Mouse (Mus musculus): ENCODE results near the gene Rtl9. TPM values are rescaled to one million over a fixed set of nuclear protein-coding genes. Genes with fewer than 3 reads are reported as not detected.

Gene Rtl9
- polyA plus RNA-seq, 1 experiment from 2014 or later, result 0.71 TPM

DNA sequence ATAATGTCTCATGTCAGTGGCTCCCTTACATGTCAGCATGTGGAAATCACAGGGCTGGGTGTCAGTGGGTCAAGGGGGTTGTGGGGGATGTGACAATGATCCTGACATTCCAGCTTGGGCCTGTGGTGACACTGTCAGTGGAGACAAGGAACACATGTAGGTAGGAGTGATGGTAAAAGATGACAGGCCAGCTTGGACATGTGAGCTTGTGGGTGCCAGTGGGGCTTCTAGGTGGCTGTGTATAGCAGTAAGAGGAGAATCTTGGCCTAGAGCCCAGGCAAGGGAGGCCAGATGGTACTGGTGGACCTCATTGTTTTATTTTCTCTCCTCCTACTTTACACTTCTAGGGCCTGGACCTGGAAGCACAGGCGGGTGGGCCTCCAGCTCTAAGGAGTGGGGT, 16.7 kb upstream of the Rtl9 start:
- WGBS, result 71% methylated on average over 1 of the region's 1 CpGs
- Histone ChIP-seq H3K27ac (no peak overlapping the region), H3K4me1 (no peaks in the 10 kb centered on the region), H3K9me3 (no peaks in the 10 kb centered on the region), H3K4me3 (replicated peaks) (no peak overlapping the region), H3K36me3 (no peaks in the 10 kb centered on the region), H3K4me2 (no peak overlapping the region), H3K27me3 (replicated peaks) (no peaks in the 10 kb centered on the region; the same call in 1 of the 2 replicates), H3K9ac (no peak overlapping the region)
- no peak; the same call in 1 of the 2 replicates for ATAC-seq (ENCODE audit: insufficient read depth, low FRiP score, low read depth)

DNA sequence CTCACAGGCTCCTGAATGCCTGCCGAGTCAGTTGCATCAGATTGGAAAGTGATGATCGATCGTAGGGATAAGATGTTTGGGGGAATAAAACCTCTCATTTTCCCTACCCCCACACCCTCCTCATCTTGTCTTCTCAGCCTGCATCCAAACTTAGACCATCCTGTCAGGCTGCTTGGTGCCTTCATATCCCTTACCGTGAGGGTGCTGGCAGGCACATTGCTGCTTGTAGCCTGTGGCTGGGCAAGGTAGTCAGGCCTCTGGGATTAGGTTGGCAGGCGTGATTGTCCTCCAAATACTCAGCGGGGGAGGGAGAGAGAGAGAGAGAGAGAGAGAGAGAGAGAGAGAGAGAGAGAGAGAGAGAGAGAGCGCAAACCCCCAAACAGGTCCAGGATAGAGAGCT, 11.2 kb upstream of the Rtl9 start:
- Histone ChIP-seq H3K36me3 (no peaks in the 10 kb centered on the region), H3K4me1 (no peaks in the 10 kb centered on the region), H3K4me2 (no peak overlapping the region), H3K4me3 (replicated peaks) (no peak overlapping the region), H3K27ac (no peak overlapping the region), H3K9me3 (no peaks in the 10 kb centered on the region), H3K27me3 (replicated peaks) (no peaks in the 10 kb centered on the region; the same call in 1 of the 2 replicates), H3K9ac (no peak overlapping the region)
- 72% methylated on average over 7 of the region's 7 CpGs for WGBS
- no peak for ATAC-seq (ENCODE audit: insufficient read depth, low FRiP score, low read depth)

DNA sequence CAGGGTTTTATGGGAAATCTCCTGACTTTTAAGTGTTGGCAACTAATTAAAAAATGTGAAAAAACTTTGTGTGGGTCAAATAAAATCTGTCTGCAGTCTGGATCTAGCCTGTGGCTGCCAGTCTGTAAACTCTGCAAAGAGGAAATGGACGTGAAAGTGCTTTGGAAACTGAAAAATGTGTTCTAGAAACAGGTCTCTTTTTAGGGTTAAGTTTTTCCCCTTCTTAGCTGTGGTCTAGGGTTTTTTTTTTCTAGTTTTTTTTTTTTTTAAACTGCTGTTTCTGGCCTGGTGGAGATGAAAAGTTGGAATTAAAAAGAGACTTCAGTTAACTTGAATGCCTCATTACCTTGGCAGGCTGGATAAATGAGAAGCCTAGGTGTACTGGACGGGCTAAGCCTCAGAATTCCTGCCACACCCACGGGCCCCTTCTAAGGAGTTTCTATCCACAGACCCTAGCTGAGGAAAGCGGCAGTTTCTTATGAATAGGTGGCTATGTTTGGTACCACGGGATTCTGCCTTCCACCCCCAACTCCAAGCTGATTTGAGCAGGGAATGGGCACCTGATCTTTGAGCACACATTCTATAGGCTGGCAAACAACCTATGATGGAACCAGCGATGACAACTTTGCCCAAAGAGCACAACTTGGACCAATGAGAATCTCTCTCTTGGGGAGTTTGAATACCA, 8.3 kb upstream of the Rtl9 start:
- H3K9me3 ChIP-seq, result no peaks in the 10 kb centered on the region
- H3K27ac ChIP-seq, result no peak overlapping the region
- H3K4me2 ChIP-seq, result no peak overlapping the region
- WGBS, result 60% methylated on average over 6 of the region's 6 CpGs
- no peaks in the 10 kb centered on the region; the same call in 1 of the 2 replicates for H3K27me3 ChIP-seq (replicated peaks)
- H3K4me1 ChIP-seq, result no peaks in the 10 kb centered on the region
- H3K9ac ChIP-seq, result no peak overlapping the region
- no peaks in the 10 kb centered on the region for H3K36me3 ChIP-seq
- H3K4me3 ChIP-seq (replicated peaks), result no peak overlapping the region
- no peak for ATAC-seq (ENCODE audit: insufficient read depth, low FRiP score, low read depth)

DNA sequence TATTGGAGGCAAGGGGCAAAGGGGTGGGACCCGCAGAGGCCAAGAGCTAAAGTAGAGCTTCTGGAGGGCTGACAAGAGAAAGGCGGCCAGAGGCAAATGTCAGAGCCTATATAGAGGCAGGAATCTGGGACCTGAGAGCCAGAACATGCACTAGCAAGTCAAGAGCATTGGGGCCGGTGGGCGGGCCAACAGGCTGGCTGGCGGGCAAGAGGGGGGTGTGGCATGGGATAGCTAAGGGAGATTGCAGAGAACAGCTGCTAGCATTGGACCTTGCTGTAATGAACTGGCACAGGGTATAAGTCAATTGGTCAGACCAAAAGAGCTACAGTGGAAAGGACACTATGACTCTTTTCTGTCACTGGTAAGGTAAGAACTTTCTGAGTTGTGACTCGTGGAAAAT, 1.8 kb upstream of the Rtl9 start:
- WGBS, result 81% methylated on average over 6 of the region's 6 CpGs
- H3K9me3 ChIP-seq, result no peaks in the 10 kb centered on the region

DNA sequence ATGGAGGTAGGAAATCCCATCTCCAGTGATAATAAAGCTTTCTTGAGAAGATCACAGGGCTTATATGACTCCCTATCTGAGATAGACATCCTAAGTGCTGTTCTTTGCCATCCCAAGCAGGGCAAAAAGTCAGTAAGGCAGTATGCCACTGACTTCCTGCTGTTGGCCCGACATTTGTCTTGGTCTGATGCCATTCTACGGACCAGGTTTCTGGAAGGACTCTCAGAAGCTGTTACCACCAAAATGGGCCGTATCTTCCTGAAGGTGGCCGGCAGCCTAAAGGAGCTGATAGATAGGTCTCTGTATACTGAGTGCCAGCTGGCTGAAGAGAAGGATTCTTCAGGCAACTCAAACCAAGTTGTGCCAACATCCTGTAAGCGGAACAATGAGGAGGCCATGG, 3.8 kb downstream of the Rtl9 start:
- Histone ChIP-seq H3K4me2 (no peak overlapping the region), H3K4me3 (replicated peaks) (no peak overlapping the region), H3K27me3 (replicated peaks) (no peaks in the 10 kb centered on the region), H3K27ac (no peak overlapping the region), H3K4me1 (no peaks in the 10 kb centered on the region), H3K36me3 (no peaks in the 10 kb centered on the region), H3K9me3 (no peaks in the 10 kb centered on the region), H3K9ac (no peak overlapping the region)
- ATAC-seq (ENCODE audit: insufficient read depth, low FRiP score, low read depth), result no peak
- WGBS, result 90% methylated on average over 5 of the region's 5 CpGs

More for the DNA sequence above, 1.8 kb upstream of the Rtl9 start:
- H3K4me2 ChIP-seq, result no peak overlapping the region
- no peaks in the 10 kb centered on the region for H3K27me3 ChIP-seq (replicated peaks)
- no peak overlapping the region for H3K4me3 ChIP-seq (replicated peaks)
- no peaks in the 10 kb centered on the region for H3K4me1 ChIP-seq
- H3K27ac ChIP-seq, result no peak overlapping the region
- no peaks in the 10 kb centered on the region for H3K36me3 ChIP-seq
- no peak for ATAC-seq (ENCODE audit: insufficient read depth, low FRiP score, low read depth)
- no peak overlapping the region for H3K9ac ChIP-seq

DNA sequence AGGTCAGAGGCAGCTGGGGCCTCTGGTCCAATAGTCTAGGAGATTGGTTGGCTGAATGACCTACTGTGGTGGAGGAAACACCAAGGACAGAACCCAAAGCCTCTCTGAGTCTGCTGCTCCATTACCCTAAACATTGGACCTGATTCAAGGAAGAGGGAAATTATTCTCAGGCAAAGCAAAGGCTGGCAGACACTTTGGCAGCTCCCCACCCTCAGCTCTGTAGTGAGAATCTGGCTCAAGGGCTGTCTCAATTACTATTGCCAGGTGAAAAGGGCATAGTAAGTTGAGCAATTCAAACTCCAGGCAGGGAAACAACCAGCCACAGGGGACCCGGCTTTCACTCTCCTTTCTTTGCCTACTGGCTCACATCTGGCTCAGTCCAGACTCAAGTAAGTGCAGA, 6.5 kb downstream of the Rtl9 start:
- Histone ChIP-seq H3K27ac (no peak overlapping the region), H3K9ac (no peak overlapping the region), H3K9me3 (no peaks in the 10 kb centered on the region), H3K4me2 (no peak overlapping the region), H3K27me3 (replicated peaks) (no peaks in the 10 kb centered on the region), H3K4me3 (replicated peaks) (no peak overlapping the region), H3K36me3 (no peaks in the 10 kb centered on the region), H3K4me1 (no peaks in the 10 kb centered on the region)
- WGBS, result 87% methylated on average over 1 of the region's 1 CpGs
- ATAC-seq (ENCODE audit: insufficient read depth, low FRiP score, low read depth), result no peak

DNA sequence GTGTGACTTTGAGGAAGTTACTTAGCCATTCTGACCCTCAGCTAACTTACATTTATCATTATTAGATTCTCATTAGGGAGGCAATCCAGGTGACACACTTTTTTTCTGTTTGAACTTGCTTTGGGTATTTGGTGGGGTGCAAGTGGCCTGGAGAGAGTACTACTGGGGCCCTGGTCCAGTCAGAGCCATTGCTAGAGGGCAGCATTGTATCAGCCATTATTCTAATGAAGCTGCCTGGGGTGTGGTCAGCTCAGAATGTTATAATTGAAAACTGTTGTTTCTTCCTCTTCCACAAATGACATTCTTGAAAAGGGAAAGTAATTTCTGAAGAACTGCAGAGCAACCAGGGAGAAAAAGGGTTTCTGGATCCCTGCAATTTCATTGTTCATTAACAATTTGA, 13.2 kb downstream of the Rtl9 start:
- Histone ChIP-seq H3K27me3 (replicated peaks) (no peaks in the 10 kb centered on the region), H3K36me3 (no peaks in the 10 kb centered on the region), H3K9me3 (no peaks in the 10 kb centered on the region), H3K4me2 (no peak overlapping the region), H3K27ac (no peak overlapping the region), H3K4me3 (replicated peaks) (no peak overlapping the region), H3K9ac (no peak overlapping the region), H3K4me1 (no peaks in the 10 kb centered on the region)
- ATAC-seq (ENCODE audit: insufficient read depth, low FRiP score, low read depth), result no peak

Other genes with a start within 250 kb of the Rtl9 start
- gene Ammecr1, start 132.9 kb upstream of the Rtl9 start, polyA plus RNA-seq (2015; fragmentation: Nextera tagmentation; extraction: Ambion mirVana), result 13.3 TPM in 2 replicates

All from stomach, embryonic 15.5 days (tissue).